Mouse (Mus musculus) C3H10T1/2 (cell line): ENCODE data around the gene Arpin. TPM values are rescaled to one million over a fixed set of nuclear protein-coding genes. Genes with fewer than 3 reads are reported as not detected.

ENCODE experiments used
- polyA plus RNA-seq, 2 experiments: library from polyadenylated mRNA; unstranded; fragments of >200 nt; fragmentation: generic; extraction: Trizol; gene quantifications; one replicate each; pipeline ENCODE4 v1.2.1; 2012; ENCODE audit warnings: missing spikeins in 2 of 2

Gene Arpin
- polyA plus RNA-seq, result 10 to 100 TPM; 41.2 to 52.3 TPM

DNA sequence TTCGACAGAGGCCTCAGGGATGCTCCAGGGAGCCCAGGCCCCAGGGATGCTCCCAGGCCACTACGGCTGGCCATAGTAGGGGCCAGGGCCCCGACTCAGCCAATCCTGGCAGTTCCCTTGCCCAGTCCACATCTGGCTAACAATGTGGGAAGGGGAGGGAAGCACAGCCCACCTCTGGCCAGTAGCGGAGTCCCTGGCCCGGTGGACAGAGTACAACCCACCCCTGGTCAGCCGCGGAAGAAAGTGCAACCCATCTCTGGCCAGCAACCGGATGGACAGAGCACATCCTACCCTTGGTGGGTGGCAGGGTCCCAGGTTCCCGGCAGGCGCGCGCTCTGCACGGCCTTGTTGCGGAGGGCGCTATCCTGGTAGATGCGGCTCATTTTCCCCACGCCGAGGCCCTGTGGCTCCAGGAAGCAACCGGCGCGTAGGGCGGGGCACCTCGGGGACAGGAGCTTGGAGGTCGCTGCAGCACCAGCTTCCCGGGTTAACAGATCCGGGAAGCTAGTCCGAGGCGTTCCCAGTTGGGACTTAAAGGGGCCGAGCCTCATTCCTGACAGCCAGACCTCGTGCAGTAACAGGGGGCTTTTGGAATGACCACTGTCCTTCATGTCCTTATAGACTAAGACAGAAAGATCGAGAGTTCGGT lies at the start of gene Arpin:
Gene Arpin, minus strand, starts transcription at position 498 of the 649 bp plus-strand sequence.

DNA sequence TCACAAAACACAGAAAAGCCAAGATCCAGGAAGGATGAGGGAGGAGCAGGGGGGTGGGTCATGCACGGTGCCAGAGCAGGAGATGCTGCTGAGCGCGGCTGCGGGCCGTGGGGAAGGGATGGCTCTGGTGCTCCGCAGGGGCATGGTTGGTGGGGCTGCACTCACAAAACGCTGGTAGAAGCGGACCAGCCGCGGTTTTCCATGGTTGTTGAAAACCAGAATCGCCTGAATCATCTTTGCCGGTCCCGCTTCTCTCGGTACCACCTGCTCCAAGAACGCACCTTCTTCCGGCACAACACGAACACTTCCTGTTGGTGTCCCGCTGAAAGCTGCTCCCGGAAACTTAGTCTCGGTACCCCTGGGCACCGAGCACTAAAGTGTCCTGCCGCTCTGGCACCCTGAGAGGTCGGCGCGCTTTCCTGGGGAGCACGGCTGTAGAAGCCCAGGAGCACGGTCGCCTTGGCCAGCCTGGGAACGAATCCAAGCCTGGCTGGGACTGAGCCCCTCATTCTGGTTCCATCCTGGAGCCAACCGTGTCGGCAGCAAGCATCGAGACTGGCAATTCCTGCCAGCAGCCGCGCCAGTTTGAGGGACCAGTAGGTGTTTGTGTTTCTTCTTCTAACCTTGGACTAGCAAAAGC lies 14.7 kb downstream of the Arpin start, which contains the start of gene Ap3s2:
Gene Ap3s2, minus strand, starts transcription at position 306 of the 640 bp plus-strand sequence.

Other genes starting within 250 kb of the Arpin start
- 1 to 10 TPM; 1.3 to 7.0 TPM for gene Kif7, start 219.6 kb downstream of the Arpin start, polyA plus RNA-seq
- gene Plin1, start 202.5 kb downstream of the Arpin start, polyA plus RNA-seq, result not detected
- 1 to 10 TPM in 1 of 2 experiments, under 1 TPM in 1; 0.47 to 5.5 TPM for gene Pex11a, start 192.2 kb downstream of the Arpin start, polyA plus RNA-seq
- gene Wdr93, start 192.2 kb downstream of the Arpin start, polyA plus RNA-seq, result under 1 TPM; 0.01 to 0.33 TPM
- gene Mesp1, start 141.6 kb downstream of the Arpin start, polyA plus RNA-seq, result under 1 TPM in 1 of 2 experiments, not detected in 1; 0.12 TPM
- gene Mesp2, start 124.6 kb downstream of the Arpin start, polyA plus RNA-seq, result under 1 TPM; 0.02 TPM
- gene Anpep, start 74.3 kb downstream of the Arpin start, polyA plus RNA-seq, result 100 to 1,000 TPM in 1 of 2 experiments, 1 to 10 TPM in 1; 7.7 to 268 TPM
- gene Ap3s2, start 14.7 kb downstream of the Arpin start, polyA plus RNA-seq, result 10 to 100 TPM in 1 of 2 experiments, 1 to 10 TPM in 1; 9.4 to 19.4 TPM
- 1 to 10 TPM; 2.2 to 8.9 TPM for gene Zfp710, start 89.5 kb upstream of the Arpin start, polyA plus RNA-seq
- 100 to 1,000 TPM; 125 to 228 TPM for gene Idh2, start 180.0 kb upstream of the Arpin start, polyA plus RNA-seq